Mouse (Mus musculus): ENCODE results near the gene Rhof. TPM values are rescaled to one million over a fixed set of nuclear protein-coding genes. Genes with fewer than 3 reads are reported as not detected.
"Not testable (repeated sequence)": the region's sequence is repeated elsewhere in the genome, so short reads cannot be mapped to it uniquely, and the experiment has no call there.

Rhof gene
- polyA plus RNA-seq, 1 experiment from 2014 or later, result 1.9 TPM

GRCm38 (mm10) chr5:123063141-123063540 is 69.4 kb downstream of the Rhof start:
- no peak overlapping the region for H3K4me3 ChIP-seq (ENCODE audit: low read depth, low read length)
- H3K9me3 ChIP-seq (ENCODE audit: control insufficient read depth, low read length), result no peaks in the 10 kb centered on the region
- no peak overlapping the region for H3K9ac ChIP-seq (ENCODE audit: low read length)
- H3K27me3 ChIP-seq (ENCODE audit: control insufficient read depth, insufficient read depth, low read length), result no peaks in the 10 kb centered on the region
- H3K4me1 ChIP-seq (replicated peaks; ENCODE audit: control insufficient read depth, insufficient read depth, low read length), result no peaks in the 10 kb centered on the region
- H3K36me3 ChIP-seq (ENCODE audit: control insufficient read depth, insufficient read depth, low read length), result no peaks in the 10 kb centered on the region
- DNase-seq (ENCODE audit: low spot score), result no peak
- no peak for ATAC-seq (replicated peaks; ENCODE audit: low FRiP score)
- H3K27ac ChIP-seq (ENCODE audit: low read depth, low read length), result no peak overlapping the region
- 93% methylated on average over 3 of the region's 3 CpGs for WGBS
- H3K4me2 ChIP-seq (ENCODE audit: low read depth, low read length, severe bottlenecking), result no peak overlapping the region

- not testable (repeated sequence) for DNase-seq (ENCODE audit: low spot score); H3K9ac ChIP-seq (ENCODE audit: low read length); H3K27ac ChIP-seq (ENCODE audit: low read depth, low read length); H3K27me3 ChIP-seq (ENCODE audit: control insufficient read depth, insufficient read depth, low read length); H3K4me2 ChIP-seq (ENCODE audit: low read depth, low read length, severe bottlenecking); H3K4me3 ChIP-seq (ENCODE audit: low read depth, low read length); ATAC-seq (replicated peaks; ENCODE audit: low FRiP score); H3K36me3 ChIP-seq (ENCODE audit: control insufficient read depth, insufficient read depth, low read length); H3K9me3 ChIP-seq (ENCODE audit: control insufficient read depth, low read length); H3K4me1 ChIP-seq (replicated peaks; ENCODE audit: control insufficient read depth, insufficient read depth, low read length)
- 96% methylated on average over 4 of the region's 6 CpGs for WGBS
Observed at GRCm38 (mm10) chr5:123061402-123061749, 71.1 kb downstream of the Rhof start.

GRCm38 (mm10) chr5:123060706-123061401 is 71.6 kb downstream of the Rhof start:
- no peak overlapping the region for H3K4me2 ChIP-seq (ENCODE audit: low read depth, low read length, severe bottlenecking)
- H3K9me3 ChIP-seq (ENCODE audit: control insufficient read depth, low read length), result no peaks in the 10 kb centered on the region
- H3K4me3 ChIP-seq (ENCODE audit: low read depth, low read length), result no peak overlapping the region
- no peaks in the 10 kb centered on the region for H3K27me3 ChIP-seq (ENCODE audit: control insufficient read depth, insufficient read depth, low read length)
- no peaks in the 10 kb centered on the region for H3K4me1 ChIP-seq (replicated peaks; ENCODE audit: control insufficient read depth, insufficient read depth, low read length)
- no peaks in the 10 kb centered on the region for H3K36me3 ChIP-seq (ENCODE audit: control insufficient read depth, insufficient read depth, low read length)
- ATAC-seq (replicated peaks; ENCODE audit: low FRiP score) (no peak), DNase-seq (ENCODE audit: low spot score) (no peak)
- H3K9ac ChIP-seq (ENCODE audit: low read length), result no peak overlapping the region
- no peak overlapping the region for H3K27ac ChIP-seq (ENCODE audit: low read depth, low read length)
- 85% methylated on average over 9 of the region's 9 CpGs for WGBS

- H3K4me1 ChIP-seq (replicated peaks; ENCODE audit: control insufficient read depth, insufficient read depth, low read length), result no peaks in the 10 kb centered on the region
- no peaks in the 10 kb centered on the region for H3K27me3 ChIP-seq (ENCODE audit: control insufficient read depth, insufficient read depth, low read length)
- H3K4me2 ChIP-seq (ENCODE audit: low read depth, low read length, severe bottlenecking), result no peak overlapping the region
- H3K27ac ChIP-seq (ENCODE audit: low read depth, low read length), result no peak overlapping the region
- H3K36me3 ChIP-seq (ENCODE audit: control insufficient read depth, insufficient read depth, low read length), result no peaks in the 10 kb centered on the region
- ATAC-seq (replicated peaks; ENCODE audit: low FRiP score) (no peak), DNase-seq (ENCODE audit: low spot score) (no peak)
- no peak overlapping the region for H3K9ac ChIP-seq (ENCODE audit: low read length)
- no peak overlapping the region for H3K4me3 ChIP-seq (ENCODE audit: low read depth, low read length)
- 42% methylated on average over 14 of the region's 14 CpGs for WGBS
- no peaks in the 10 kb centered on the region for H3K9me3 ChIP-seq (ENCODE audit: control insufficient read depth, low read length)
Observed at GRCm38 (mm10) chr5:123059757-123060520, 72.6 kb downstream of the Rhof start.

GRCm38 (mm10) chr5:123058251-123059102 is 74.0 kb downstream of the Rhof start:
- 50% methylated on average over 16 of the region's 16 CpGs for WGBS
- peak overlapping the region; percentile 48 for H3K4me2 ChIP-seq (ENCODE audit: low read depth, low read length, severe bottlenecking)
- H3K27me3 ChIP-seq (ENCODE audit: control insufficient read depth, insufficient read depth, low read length), result no peaks in the 10 kb centered on the region
- peak overlapping the region; percentile 29 for H3K4me3 ChIP-seq (ENCODE audit: low read depth, low read length)
- no peaks in the 10 kb centered on the region for H3K36me3 ChIP-seq (ENCODE audit: control insufficient read depth, insufficient read depth, low read length)
- no peaks in the 10 kb centered on the region for H3K4me1 ChIP-seq (replicated peaks; ENCODE audit: control insufficient read depth, insufficient read depth, low read length)
- no peak for DNase-seq (ENCODE audit: low spot score)
- no peak for ATAC-seq (replicated peaks; ENCODE audit: low FRiP score)
- H3K9me3 ChIP-seq (ENCODE audit: control insufficient read depth, low read length), result no peaks in the 10 kb centered on the region
- peak overlapping the region; percentile 30; the same call in 1 of the 2 replicates for H3K9ac ChIP-seq (ENCODE audit: low read length)
- H3K27ac ChIP-seq (ENCODE audit: low read depth, low read length), result no peak overlapping the region

GRCm38 (mm10) chr5:123057366-123058250 is 74.9 kb downstream of the Rhof start:
- Histone ChIP-seq H3K4me2 (ENCODE audit: low read depth, low read length, severe bottlenecking) (peak overlapping the region; percentile 48), H3K27ac (ENCODE audit: low read depth, low read length) (no peak overlapping the region), H3K9ac (ENCODE audit: low read length) (peak overlapping the region; percentile 30; the same call in 1 of the 2 replicates), H3K4me3 (ENCODE audit: low read depth, low read length) (peak overlapping the region; percentile 29), H3K9me3 (ENCODE audit: control insufficient read depth, low read length) (no peaks in the 10 kb centered on the region), H3K27me3 (ENCODE audit: control insufficient read depth, insufficient read depth, low read length) (no peaks in the 10 kb centered on the region), H3K36me3 (ENCODE audit: control insufficient read depth, insufficient read depth, low read length) (no peaks in the 10 kb centered on the region), H3K4me1 (replicated peaks; ENCODE audit: control insufficient read depth, insufficient read depth, low read length) (no peaks in the 10 kb centered on the region)
- 8% methylated on average over 48 of the region's 48 CpGs for whole genome bisulfite sequencing
- DNase-seq (ENCODE audit: low spot score) (peak; percentile 100), ATAC-seq (replicated peaks; ENCODE audit: low FRiP score) (peak; percentile 96)

Data from forebrain, embryonic 11.5 days (tissue).